Mouse (Mus musculus): ENCODE results near the gene Wipf3.

DNA sequence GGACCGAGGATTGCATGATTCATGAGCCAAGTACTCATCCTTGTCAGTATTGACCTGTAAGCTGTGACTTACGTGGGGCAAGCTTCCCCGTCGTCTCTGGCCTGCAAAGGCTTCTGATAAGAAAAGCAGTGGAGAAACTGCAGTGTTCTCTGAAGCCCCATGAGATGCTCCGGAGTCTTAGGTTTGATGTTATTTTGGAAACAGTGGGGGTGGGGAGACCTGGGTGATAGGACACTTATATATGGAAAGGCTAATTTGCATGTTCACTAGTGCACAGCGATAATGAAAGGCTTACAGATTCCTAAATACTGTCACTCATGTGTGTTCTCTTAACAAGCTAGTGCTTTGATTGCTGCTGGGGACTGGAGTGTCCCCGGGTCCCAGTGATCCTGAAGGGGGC is 30.3 kb downstream of the Wipf3 start:
- no peak for TF ChIP-seq POLR2A (IDR thresholded peaks at IDR 0.05; ENCODE audit: borderline replicate concordance, extremely low read depth, low read depth, low read length)
- TF ChIP-seq CTCF (IDR thresholded peaks at IDR 0.05; ENCODE audit: insufficient read depth, low read length) = no peak

All from lung, adult 2 months (tissue).